Mouse (Mus musculus) midbrain, embryonic 11.5 days (tissue): ENCODE data around the gene Samd1. TPM values are rescaled to one million over a fixed set of nuclear protein-coding genes. Genes with fewer than 3 reads are reported as not detected.

Experiments
- ATAC-seq: fragments of 200-750 bp; cut with Nextera tagmentation; 2 replicates; pipeline ENCODE4 v1.8.0; 2017; ENCODE audit warnings: moderate TSS enrichment, moderate library complexity; ENCODE audit not compliant: low FRiP score
- DNase-seq: peaks from one replicate; pipeline ENCODE4 v3.0.0; 2015; ENCODE audit warnings: low spot score; ENCODE audit errors: missing footprints
- H3K27ac ChIP-seq: fragments of 300-500 bp; sonication (generic); 2 replicates; pipeline ENCODE4 v1.5.1; 2014; ENCODE audit warnings: low read depth, low read length
- H3K27me3 ChIP-seq: fragments of 300-500 bp; sonication (generic); 2 replicates; pipeline ENCODE4 v1.6.1; 2014; ENCODE audit warnings: mild to moderate bottlenecking, low read length, moderate library complexity, mixed read lengths; ENCODE audit not compliant: control insufficient read depth, insufficient read depth
- H3K36me3 ChIP-seq: fragments of 300-500 bp; sonication (generic); 2 replicates; pipeline ENCODE4 v1.6.1; 2014; ENCODE audit warnings: mild to moderate bottlenecking, low read length, moderate library complexity, mixed read lengths; ENCODE audit not compliant: control insufficient read depth, insufficient read depth
- H3K4me1 ChIP-seq: fragments of 300-500 bp; sonication (generic); 2 replicates; pipeline ENCODE4 v1.6.1; 2014; ENCODE audit warnings: low read length; ENCODE audit not compliant: control insufficient read depth, insufficient read depth
- H3K4me2 ChIP-seq: fragments of 300-500 bp; sonication (generic); 2 replicates; pipeline ENCODE4 v1.6.1; 2014; ENCODE audit warnings: mild to moderate bottlenecking, moderate library complexity
- H3K4me3 ChIP-seq: fragments of 300-500 bp; sonication (generic); 2 replicates; pipeline ENCODE4 v1.5.1; 2014; ENCODE audit warnings: low read depth, low read length
- H3K9ac ChIP-seq: fragments of 300-500 bp; sonication (generic); 2 replicates; pipeline ENCODE4 v1.6.1; 2014; ENCODE audit warnings: low read length
- H3K9me3 ChIP-seq: fragments of 300-500 bp; sonication (generic); 2 replicates; pipeline ENCODE4 v1.6.1; 2016; ENCODE audit warnings: low read length; ENCODE audit not compliant: control insufficient read depth
- WGBS: fragments of 180-500 bp; shearing (Covaris S2); extraction: QIAGEN DNeasy Blood & Tissue Kit; methylation state at CpG from one replicate; pipeline ENCODE4 v1.1.7; 2014; 5-methylcytosine and 5-hydroxymethylcytosine counted together
- polyA plus RNA-seq: library from polyadenylated mRNA; unstranded; fragments of >200 nt; fragmentation: Nextera tagmentation; extraction: Ambion mirVana; gene quantifications from 2 replicates; pipeline ENCODE4 v1.2.1, GENCODE M21; 2014

Gene Samd1
- 12.8 and 12.9 TPM in 2 replicates for polyA plus RNA-seq

- H3K4me1 ChIP-seq = peaks cover 17% of the 10 kb centered on the region
- under 1% methylated on average over 74 of the region's 112 CpGs for WGBS
- peak within 1 kb of the TSS; percentile 87 for H3K9ac ChIP-seq
- H3K4me3 ChIP-seq = peak within 1 kb of the TSS; percentile 80
- H3K27me3 ChIP-seq = peaks cover 25% of the 10 kb centered on the region
- DNase-seq (peak; percentile 94), ATAC-seq (peak; percentile 19; the same call in 1 of the 2 replicates)
- no peaks in the 10 kb centered on the region for H3K9me3 ChIP-seq
- H3K36me3 ChIP-seq = peaks cover 6% of the 10 kb centered on the region; the same call in 1 of the 2 replicates
- H3K27ac ChIP-seq = peak within 1 kb of the TSS; percentile 94
- H3K4me2 ChIP-seq = peak within 1 kb of the TSS; percentile 83
Measured at GRCm38 (mm10) chr8:83997511-83998141, at the start of gene Samd1. Gene Samd1, plus strand, starts transcription at chr8:83997672.

- H3K36me3 ChIP-seq = no peaks in the 10 kb centered on the region
Measured at GRCm38 (mm10) chr8:83954749-83955105, 42.7 kb upstream of the Samd1 start.

GRCm38 (mm10) chr8:83955106-83955957 lies 42.1 kb upstream of the Samd1 start, which contains the start of the genes Gm10644 and Asf1b:
Gene Gm10644, minus strand, starts transcription at chr8:83955205.
Gene Asf1b, plus strand, starts transcription at chr8:83955507.
- Histone ChIP-seq H3K9ac (peak within 1 kb of the TSS; percentile 58), H3K27ac (no peak within 1 kb of the TSS), H3K4me2 (peak within 1 kb of the TSS; percentile 67), H3K27me3 (no peaks in the 10 kb centered on the region), H3K4me1 (peaks cover 10% of the 10 kb centered on the region), H3K36me3 (no peaks in the 10 kb centered on the region), H3K9me3 (no peaks in the 10 kb centered on the region), H3K4me3 (peak within 1 kb of the TSS; percentile 51)
- WGBS = under 1% methylated on average over 73 of the region's 75 CpGs
- ATAC-seq = peak; percentile 100
- peak; percentile 100 for DNase-seq

More at GRCm38 (mm10) chr8:83954749-83955105, 42.7 kb upstream of the Samd1 start:
- Histone ChIP-seq H3K9me3 (no peaks in the 10 kb centered on the region), H3K4me2 (peak overlapping the region; percentile 50), H3K4me3 (peak overlapping the region; percentile 51), H3K9ac (peak overlapping the region; percentile 57), H3K4me1 (peaks cover 10% of the 10 kb centered on the region), H3K27ac (no peak overlapping the region), H3K27me3 (no peaks in the 10 kb centered on the region)
- DNase-seq (no peak), ATAC-seq (no peak)
- WGBS = under 1% methylated on average over 14 of the region's 14 CpGs

- Histone ChIP-seq H3K9me3 (no peaks in the 10 kb centered on the region), H3K27me3 (no peaks in the 10 kb centered on the region), H3K27ac (no peak overlapping the region), H3K9ac (peak overlapping the region; percentile 58), H3K4me3 (peak overlapping the region; percentile 51), H3K4me1 (peaks cover 10% of the 10 kb centered on the region), H3K4me2 (peak overlapping the region; percentile 67), H3K36me3 (no peaks in the 10 kb centered on the region)
- under 1% methylated on average over 15 of the region's 15 CpGs for WGBS
- no peak for ATAC-seq
- no peak for DNase-seq
Measured at GRCm38 (mm10) chr8:83955958-83956218, 41.6 kb upstream of the Samd1 start.

- no peak for ATAC-seq
- Histone ChIP-seq H3K4me2 (peak overlapping the region; percentile 67), H3K4me3 (0 out of 2 replicates have a peak overlapping the region, but pooled peaks have one; percentile 51), H3K9ac (no peak overlapping the region; the same call in 1 of the 2 replicates), H3K27me3 (no peaks in the 10 kb centered on the region), H3K36me3 (no peaks in the 10 kb centered on the region), H3K4me1 (peaks cover 10% of the 10 kb centered on the region), H3K27ac (no peak overlapping the region), H3K9me3 (no peaks in the 10 kb centered on the region)
- 23% methylated on average over 1 of the region's 1 CpGs for WGBS
- no peak for DNase-seq
Measured at GRCm38 (mm10) chr8:83956789-83957188, 40.7 kb upstream of the Samd1 start.

- Histone ChIP-seq H3K27ac (no peak overlapping the region), H3K4me2 (no peak overlapping the region), H3K4me3 (no peak overlapping the region), H3K27me3 (no peaks in the 10 kb centered on the region), H3K9ac (no peak overlapping the region), H3K9me3 (no peaks in the 10 kb centered on the region), H3K36me3 (peaks cover 6% of the 10 kb centered on the region), H3K4me1 (no peaks in the 10 kb centered on the region)
- no peak for ATAC-seq
- 89% methylated on average over 5 of the region's 5 CpGs for WGBS
- no peak for DNase-seq
Measured at GRCm38 (mm10) chr8:83964015-83964765, 33.3 kb upstream of the Samd1 start.

GRCm38 (mm10) chr8:83967701-83968100 lies 29.8 kb upstream of the Samd1 start:
- 95% methylated on average over 7 of the region's 7 CpGs for WGBS
- Histone ChIP-seq H3K4me2 (no peak overlapping the region), H3K9ac (no peak overlapping the region), H3K9me3 (no peaks in the 10 kb centered on the region), H3K36me3 (peaks cover 6% of the 10 kb centered on the region), H3K27me3 (no peaks in the 10 kb centered on the region), H3K27ac (no peak overlapping the region), H3K4me1 (peaks cover 7% of the 10 kb centered on the region), H3K4me3 (no peak overlapping the region)
- DNase-seq (no peak), ATAC-seq (no peak)

- no peak overlapping the region for H3K4me2 ChIP-seq
- no peak for DNase-seq
- no peak overlapping the region for H3K27ac ChIP-seq
- WGBS = 91% methylated on average over 4 of the region's 4 CpGs
- peaks cover 6% of the 10 kb centered on the region; the same call in 1 of the 2 replicates for H3K36me3 ChIP-seq
- no peak overlapping the region for H3K9ac ChIP-seq
- no peak for ATAC-seq
- H3K4me1 ChIP-seq = peaks cover 20% of the 10 kb centered on the region
- H3K27me3 ChIP-seq = no peaks in the 10 kb centered on the region
- no peak overlapping the region for H3K4me3 ChIP-seq
- no peaks in the 10 kb centered on the region for H3K9me3 ChIP-seq
Measured at GRCm38 (mm10) chr8:83971121-83971520, 26.4 kb upstream of the Samd1 start.
